Mouse (Mus musculus) kidney, adult 9 months (tissue): ENCODE data around the gene Olfml3.
A peak's percentile ranks its signal among the peaks of the same experiment; 100 is the strongest.

Experiments
- DNase-seq: peaks from one replicate; pipeline ENCODE4 v3.0.0; 2022

Olfml3 gene

GRCm38 (mm10) chr3:103737061-103737754 lies 593 bp downstream of the Olfml3 start:
- DNase-seq = peak; percentile 16

- no peak for DNase-seq
Measured at GRCm38 (mm10) chr3:103735776-103736600, 1.8 kb downstream of the Olfml3 start.

- peak; percentile 22 for DNase-seq
Measured at GRCm38 (mm10) chr3:103734696-103735519, 2.9 kb downstream of the Olfml3 start.

- DNase-seq = no peak
Measured at GRCm38 (mm10) chr3:103733799-103734695, 3.8 kb downstream of the Olfml3 start.

GRCm38 (mm10) chr3:103733176-103733575 lies 4.6 kb downstream of the Olfml3 start:
- DNase-seq = no peak

GRCm38 (mm10) chr3:103732116-103732515 lies 5.7 kb downstream of the Olfml3 start:
- DNase-seq = no peak

GRCm38 (mm10) chr3:103729850-103730249 lies 8.0 kb downstream of the Olfml3 start:
- no peak for DNase-seq

- no peak for DNase-seq
Measured at GRCm38 (mm10) chr3:103727813-103728326, 9.9 kb downstream of the Olfml3 start.

GRCm38 (mm10) chr3:103726642-103727041 lies 11.2 kb downstream of the Olfml3 start:
- no peak for DNase-seq

GRCm38 (mm10) chr3:103724137-103724536 lies 13.7 kb downstream of the Olfml3 start:
- DNase-seq = no peak

GRCm38 (mm10) chr3:103718728-103719127 lies 19.1 kb downstream of the Olfml3 start:
- DNase-seq = no peak

GRCm38 (mm10) chr3:103716774-103717760 lies 20.7 kb downstream of the Olfml3 start:
- DNase-seq = no peak

- DNase-seq = peak; percentile 35
Measured at GRCm38 (mm10) chr3:103715762-103716693, 21.8 kb downstream of the Olfml3 start.

GRCm38 (mm10) chr3:103714942-103715341 lies 22.9 kb downstream of the Olfml3 start:
- no peak for DNase-seq

GRCm38 (mm10) chr3:103714236-103714875 lies 23.4 kb downstream of the Olfml3 start:
- DNase-seq = no peak

- no peak for DNase-seq
Measured at GRCm38 (mm10) chr3:103712196-103712595, 25.6 kb downstream of the Olfml3 start.

GRCm38 (mm10) chr3:103709470-103710040 lies 28.2 kb downstream of the Olfml3 start:
- DNase-seq = no peak

GRCm38 (mm10) chr3:103705426-103705825 lies 32.4 kb downstream of the Olfml3 start:
- no peak for DNase-seq

GRCm38 (mm10) chr3:103704661-103705060 lies 33.1 kb downstream of the Olfml3 start:
- no peak for DNase-seq
